Mouse (Mus musculus): ENCODE data around the gene Vhl.

Vhl gene

DNA sequence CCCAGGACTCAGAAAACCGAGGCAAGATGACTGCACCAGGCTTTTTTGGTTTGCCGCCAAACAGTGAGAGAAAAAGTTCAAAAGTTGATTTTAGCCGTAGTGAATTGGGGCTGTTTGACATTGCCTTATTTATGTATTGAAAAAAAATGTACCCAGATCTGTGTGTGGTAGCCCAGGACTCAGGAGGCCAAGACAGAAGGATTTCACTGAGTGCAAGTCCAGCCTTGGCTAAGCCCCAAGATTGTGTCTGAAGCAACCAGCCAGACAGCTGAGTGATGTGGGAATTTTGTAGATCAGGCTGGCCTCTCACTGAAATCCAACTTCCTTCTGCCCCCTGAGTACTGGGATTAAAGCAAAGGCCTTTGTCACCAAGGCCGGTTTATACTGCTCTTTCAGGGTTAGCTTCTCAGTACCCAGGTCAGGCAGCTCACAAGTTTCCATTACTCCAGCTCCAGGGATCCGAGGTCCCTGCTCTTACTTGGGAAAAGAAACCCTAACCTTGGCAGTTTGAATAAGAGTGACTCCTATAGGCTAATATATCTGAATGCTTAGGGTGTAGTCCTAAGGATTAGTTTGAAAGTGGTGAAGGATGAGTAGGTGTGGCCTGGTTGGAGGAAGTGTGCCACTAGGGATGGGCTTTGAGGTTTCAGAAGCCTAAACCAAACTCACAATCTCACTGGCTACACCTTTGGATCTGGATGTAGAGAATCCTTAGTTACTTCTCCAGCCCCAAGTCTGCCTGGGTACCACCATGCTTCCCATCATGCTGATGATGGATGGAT is 1.4 kb downstream of the Vhl start:
- no peak for DNase-seq (ENCODE audit: low spot score)

DNA sequence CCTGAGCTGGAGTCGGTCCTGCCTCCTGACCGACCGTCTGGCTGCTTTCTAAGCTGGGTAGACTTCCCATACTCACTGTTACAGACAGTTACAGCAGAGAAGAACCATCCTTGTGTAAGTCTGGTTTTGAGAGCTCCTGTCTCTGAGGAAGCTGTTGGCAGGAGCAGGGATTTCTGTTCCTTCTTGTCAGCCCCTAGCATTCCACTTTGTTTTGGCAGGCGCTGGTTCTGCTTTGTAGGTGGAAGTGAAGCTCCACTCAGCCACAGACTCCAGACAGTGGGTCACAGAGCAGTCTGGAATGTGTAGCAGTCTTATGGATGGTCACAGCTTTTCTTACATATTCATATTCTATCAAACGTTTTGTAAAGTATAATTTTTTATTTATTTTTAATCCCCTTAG is 6.6 kb downstream of the Vhl start:
- no peak for DNase-seq (ENCODE audit: low spot score)

DNA sequence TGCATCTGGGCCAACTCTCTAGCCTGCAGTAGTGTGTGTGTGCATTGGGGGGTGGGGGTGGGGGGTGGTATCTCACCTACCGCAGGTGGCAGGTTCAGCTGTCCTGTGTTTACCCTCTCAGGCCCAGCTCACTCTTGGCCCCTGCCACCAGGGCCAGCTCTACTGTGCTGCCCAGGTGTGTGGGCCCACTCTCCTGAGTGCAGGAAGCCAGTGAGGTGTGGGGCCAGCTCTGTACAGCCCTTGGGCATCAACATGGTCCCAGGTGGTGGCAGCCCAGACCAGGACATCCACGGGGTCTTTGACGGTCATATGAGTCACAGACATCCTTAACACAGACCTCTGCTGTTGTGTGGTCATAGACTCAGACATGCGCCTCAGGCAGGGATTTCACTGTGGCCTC is 9.1 kb downstream of the Vhl start:
- no peak for DNase-seq (ENCODE audit: low spot score)

DNA sequence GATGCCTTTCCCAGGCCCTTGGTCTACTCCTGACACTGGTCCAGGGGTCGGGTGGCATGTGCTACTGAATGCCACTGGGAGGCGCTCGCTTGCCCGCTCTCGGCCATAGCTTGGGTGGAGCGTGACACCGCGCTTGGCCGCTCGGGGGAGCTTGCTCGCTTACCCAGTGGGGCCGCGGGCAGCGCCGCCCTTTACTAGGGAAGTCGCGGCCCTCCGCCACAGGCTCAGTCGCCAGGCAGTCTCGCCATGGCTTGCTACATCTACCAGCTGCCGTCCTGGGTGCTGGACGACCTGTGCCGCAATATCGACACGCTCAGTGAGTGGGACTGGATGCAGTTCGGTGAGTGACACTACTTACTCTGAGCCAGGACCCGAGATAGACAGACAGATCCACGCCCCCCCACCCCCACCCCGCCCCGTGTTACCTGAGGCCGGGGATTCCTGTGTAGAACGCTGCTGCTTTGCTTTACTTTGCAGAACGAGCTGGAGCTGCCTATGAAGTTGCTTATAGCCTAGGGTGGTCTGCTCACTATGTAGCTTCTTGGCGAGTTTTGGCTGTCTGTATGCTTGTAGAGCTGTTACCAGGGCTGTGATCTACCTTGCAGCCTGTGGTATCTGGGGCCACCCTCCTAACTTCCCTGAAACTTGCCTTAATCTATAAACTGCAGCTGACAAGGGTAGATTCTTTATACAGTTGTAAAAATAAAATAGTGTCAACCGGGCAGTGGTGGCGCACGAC is 14.7 kb downstream of the Vhl start, which contains the start of gene Irak2:
Gene Irak2 (plus strand): TSS at position 166 of the 739 bp plus-strand sequence.
- DNase-seq (ENCODE audit: low spot score): peak; percentile 95

DNA sequence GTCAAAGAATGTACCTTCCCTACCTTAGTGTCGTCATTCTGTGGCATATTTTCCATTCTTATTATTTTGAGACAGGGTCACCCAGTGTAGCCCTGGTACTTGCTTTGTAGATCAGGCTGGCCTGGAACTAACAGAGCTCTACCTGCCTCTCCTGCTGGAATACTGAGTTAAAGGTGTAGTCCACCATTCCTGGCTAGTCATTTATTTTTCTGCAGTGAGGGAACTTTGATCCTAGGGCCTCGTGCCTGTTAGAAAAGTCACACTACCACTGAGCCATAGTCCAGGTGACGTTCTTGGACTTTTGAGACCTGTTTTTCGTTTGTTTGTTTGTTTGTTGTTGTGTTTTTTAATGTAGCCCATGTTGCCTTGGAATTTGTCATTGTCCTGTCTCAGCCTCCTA is 15.4 kb downstream of the Vhl start:
- DNase-seq (ENCODE audit: low spot score): no peak

DNA sequence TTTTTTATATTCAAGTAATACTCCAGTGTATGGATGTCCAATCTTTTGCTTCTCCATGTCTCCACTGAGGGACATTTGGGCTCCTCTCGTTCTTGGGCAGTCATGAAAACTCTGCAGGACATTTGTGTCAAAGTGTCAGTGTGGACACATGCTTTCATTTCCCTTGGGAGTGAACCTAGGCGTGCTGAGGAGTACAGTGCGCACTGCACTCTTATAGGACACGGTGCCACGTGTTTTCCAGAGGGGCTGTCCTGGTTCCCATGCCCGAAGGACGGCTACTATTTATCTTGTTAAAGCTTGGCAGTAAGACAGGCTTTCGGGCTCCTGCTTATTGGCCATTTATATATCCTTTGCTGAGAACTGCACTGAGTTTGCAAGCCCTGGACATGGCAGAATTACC is 18.8 kb downstream of the Vhl start:
- no peak for DNase-seq (ENCODE audit: low spot score)

DNA sequence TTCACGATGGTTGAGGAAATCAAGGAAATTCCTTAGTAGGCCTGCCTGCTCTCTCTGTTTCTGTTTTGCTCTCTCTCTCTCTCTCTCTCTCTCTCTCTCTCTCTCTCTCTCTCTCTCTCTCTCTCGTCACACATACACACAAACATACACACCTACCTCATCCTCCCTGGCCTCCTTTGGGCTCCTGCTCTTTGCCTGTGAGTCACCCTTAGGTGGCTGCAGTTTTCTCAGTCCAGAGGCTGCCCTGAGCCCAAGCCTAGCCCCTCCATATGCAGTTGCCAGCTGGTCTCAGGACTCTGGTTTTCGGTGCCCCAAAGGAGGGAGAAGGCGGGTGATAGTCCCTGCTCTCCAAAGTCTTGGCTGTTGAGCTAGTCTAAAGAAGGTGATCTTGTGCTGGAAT is 19.3 kb downstream of the Vhl start:
- no peak for DNase-seq (ENCODE audit: low spot score)

DNA sequence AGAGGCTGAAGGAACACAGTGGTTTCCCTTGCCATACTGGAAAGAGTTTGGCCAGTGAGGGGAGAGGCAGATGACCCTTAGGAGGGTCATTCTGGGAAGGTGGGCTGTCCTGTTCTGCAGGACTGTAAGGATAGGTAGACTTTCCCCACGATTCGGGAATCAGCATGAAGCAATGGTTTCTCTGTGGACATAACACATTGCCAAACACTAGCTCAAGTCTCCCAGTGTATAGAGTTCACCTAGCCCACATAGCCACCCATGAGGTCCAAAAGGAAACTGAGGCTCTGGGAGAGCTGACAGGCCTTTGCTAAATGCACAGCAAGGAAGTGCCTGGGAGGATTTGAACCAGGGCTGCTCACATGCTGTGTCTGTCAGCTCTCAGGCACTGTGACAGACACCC is 20.2 kb downstream of the Vhl start:
- DNase-seq (ENCODE audit: low spot score): no peak

DNA sequence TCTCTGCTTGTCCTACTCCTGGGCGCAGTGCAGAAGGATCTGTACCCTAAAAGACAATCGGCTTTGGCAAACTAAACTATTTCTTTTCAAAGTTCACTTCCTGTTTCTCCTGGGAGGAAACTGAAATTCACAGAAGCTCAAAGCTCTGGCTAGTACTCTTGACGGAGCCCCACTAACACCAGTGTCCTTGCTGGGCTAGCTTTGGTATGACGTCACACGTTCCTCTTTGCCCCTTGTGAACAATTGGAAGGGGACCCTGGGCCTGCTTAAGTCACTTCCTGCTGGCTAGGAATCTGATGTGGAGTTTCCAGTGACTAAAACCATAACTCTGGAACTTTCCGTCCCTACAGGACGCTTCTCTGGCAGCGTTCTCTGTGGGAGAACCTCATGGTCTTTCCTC is 21.0 kb downstream of the Vhl start:
- peak; percentile 87 for DNase-seq (ENCODE audit: low spot score)

DNA sequence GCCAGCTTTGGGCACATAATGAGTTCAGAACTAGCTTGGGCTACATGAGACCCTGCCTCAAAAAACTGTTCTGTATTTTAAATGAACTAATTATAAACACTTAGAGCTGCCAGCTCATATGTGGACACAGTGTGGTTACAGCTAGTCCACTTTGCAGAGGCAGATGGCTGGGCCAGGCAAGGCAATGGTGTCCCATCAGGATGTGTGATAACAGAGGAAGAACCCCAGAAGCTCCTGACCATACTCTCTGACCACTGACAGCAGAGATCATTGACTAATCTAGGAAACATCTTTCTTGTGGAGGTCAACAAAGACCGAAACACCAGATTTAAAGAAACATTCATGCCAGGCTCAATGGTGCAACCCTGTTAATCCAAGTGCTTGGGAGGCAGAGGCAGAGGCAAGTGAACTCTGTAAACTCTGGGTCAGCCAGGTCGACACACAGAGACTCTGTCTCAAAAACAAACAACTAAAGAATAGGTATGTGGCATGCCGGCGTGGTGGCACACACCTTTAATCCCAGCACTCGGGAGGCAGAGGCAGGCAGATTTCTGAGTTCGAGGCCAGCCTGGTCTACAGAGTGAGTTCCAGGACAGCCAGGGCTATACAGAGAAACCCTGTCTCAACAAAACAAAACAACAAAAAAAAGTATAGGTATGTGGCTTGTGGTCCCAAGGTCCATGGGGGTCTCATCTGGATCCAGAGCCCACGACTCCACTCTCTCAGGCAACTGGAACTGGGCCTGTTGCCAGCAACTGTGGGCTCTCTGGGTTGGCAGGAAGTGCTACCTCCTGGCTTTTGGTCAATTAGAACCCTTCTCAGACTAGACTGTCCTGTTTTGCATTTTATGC is 25.8 kb downstream of the Vhl start:
- no peak for DNase-seq (ENCODE audit: low spot score)

DNA sequence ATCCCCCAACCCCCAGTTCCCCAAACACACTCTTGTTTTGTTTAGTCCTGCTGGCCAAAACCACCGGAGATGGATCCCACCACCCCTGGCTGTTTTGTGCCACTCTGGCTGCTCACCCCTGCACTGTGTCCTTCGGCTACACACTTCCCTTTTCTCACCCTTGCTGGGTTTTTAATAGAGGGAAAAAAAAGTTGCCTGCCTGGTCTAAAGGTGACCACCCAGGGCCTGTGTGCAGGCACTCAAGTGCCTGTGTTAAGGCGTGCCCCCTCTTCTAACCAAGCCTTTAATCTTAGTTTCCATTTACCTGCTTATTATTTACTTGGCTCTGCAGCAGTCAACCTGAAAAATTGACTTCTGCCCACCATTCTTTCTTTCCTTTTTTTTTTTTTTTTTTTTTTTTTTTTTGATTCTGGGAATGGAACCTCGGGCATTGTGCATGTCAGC is 26.5 kb downstream of the Vhl start:
- no peak for DNase-seq (ENCODE audit: low spot score)

DNA sequence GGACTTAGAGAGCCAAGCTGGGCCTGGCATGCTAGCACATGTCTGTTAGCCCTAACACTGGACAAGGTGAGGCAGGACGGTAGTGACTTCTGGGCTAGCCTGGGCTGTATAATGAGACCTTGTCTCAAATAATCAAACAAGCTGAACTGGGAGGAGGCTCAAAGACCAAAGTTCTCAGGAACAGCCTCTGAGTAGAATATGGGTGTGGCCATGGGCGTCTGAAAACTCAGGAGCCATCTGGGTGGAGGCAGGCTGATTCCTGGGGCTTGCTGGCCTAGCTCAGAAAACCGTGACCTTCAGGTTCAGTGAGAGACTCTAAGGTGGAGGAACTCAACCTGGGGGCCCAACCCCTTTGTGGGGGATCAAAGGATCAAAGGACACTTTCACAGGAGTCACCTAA is 27.9 kb downstream of the Vhl start:
- DNase-seq (ENCODE audit: low spot score): no peak

DNA sequence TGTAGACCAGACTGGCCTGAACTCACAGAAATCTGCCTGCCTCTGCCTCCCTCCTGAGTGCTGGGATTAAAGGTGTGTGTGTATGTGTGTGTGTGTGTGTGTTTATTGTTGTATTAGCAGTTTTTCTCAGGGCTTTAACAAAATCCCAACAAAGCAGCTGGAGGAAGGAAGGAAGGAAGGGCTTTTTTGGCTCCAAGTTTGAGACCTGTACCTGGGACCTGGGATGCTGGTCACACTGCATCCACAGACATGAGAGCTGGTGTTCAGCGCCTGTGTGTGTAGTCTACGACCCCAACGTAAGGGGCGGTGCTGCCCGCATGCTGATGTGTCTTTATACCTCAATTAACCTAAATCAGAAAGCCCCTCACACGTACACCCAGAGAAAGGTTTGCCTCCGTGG is 29.8 kb downstream of the Vhl start:
- no peak for DNase-seq (ENCODE audit: low spot score)

DNA sequence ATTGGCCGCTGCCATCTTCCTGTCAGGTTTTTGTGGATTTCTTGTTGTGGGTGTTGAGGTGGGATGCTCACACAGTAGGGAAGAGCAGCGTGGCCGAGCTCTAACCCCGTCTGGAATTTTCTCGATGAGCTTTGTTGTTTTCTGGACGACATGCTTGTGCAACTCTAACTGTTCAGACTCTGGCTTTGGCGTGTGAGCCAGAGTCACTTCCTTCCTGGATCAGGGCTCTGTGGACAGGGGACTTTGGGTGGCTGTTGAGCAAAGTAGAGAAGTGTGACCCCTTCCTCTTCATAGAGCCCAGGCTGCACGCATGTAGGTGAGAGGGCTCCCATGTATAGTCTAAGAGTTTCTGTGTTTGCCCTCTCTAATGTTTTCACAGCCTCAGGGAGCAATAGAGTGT is 30.3 kb downstream of the Vhl start:
- DNase-seq (ENCODE audit: low spot score): peak; percentile 35

DNA sequence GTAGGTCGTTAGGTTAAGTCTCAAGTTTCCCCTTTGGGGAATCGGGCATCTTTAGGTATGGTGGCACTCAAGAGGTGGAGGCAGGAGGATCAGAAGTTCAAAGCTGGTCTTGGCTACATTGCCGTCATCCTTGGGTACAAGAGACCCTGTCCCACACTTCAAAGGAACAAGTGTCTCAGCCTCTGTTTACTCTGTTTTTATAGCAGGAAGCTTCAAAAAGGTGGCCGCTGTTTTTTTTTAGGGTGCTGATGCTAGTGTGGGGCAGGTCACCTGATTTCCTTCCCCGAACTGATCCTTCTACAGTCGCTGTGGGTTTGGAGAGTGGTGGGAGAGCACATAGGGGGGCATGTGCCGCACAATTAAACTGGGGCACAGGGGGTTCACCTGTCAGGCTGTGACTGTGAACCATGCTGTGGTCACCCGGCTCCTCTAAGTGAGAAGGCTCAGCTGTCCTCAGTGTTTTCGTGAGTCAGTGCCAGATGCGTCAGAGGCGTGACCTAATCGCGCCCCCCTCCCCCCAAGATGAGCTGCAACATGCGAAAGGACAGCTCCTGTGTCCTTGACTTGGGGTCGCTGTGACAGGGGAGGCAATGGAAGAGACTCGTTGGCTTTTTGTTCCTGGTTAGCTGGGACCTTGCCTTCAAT is 31.1 kb downstream of the Vhl start:
- DNase-seq (ENCODE audit: low spot score): peak; percentile 31

DNA sequence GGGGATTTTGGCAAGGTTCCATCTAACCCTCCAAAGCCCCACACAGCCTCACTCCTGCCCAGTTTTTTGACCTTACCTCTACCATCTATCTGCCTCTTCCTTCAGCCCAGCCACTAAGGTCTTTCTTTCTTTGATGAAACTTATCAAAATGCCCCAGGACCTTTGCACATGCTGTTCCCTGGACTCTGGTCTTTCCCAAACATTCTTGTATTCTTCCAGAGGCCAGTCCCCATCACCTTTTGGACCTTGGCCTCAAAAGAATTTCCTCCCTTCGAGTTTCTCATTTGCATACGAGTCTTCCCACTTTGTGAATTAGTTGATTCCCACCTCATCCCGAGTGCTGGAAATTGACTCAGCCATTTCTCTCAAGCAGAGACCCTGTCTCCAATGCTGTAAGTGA is 31.7 kb downstream of the Vhl start:
- no peak for DNase-seq (ENCODE audit: low spot score)

DNA sequence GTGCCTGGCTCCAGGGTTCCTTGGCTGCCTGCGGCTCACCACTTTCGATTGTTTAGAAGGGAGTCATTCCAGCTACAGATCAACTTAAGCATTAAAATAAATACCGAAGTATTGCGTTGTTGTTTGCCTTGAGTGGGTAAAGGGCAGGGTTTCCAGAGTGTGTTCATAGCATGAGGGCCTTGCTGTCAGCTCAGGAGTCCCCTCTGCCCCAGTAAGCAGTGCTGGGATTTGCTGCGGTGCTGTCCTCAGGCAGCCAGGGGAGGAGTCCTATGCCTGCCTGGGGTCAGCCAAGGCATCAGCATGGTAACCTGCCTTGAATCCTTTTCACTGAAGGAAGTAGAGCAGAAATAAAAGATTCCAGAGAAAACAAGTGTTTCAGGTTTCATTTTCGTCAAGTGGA is 33.1 kb downstream of the Vhl start:
- peak; percentile 84 for DNase-seq (ENCODE audit: low spot score)

DNA sequence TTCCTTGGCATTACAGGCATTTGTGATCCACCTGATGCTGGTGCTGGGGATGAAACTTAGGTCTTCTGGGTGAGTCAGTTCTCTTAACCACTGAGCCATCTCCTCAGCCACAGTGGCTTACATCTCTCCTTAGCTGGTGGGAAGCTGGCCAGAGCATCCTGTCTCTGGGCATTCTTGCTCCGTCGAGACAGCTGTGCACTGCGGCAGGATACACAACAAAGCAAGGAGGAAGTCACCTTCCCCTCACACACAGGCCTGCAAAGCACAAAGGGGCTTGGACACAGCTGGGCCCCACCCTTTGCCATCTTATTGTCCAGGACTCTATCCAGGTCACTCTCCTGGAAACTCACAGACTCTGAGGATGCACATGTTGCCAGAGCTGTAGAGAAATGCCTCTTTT is 34.5 kb downstream of the Vhl start:
- DNase-seq (ENCODE audit: low spot score): no peak

DNA sequence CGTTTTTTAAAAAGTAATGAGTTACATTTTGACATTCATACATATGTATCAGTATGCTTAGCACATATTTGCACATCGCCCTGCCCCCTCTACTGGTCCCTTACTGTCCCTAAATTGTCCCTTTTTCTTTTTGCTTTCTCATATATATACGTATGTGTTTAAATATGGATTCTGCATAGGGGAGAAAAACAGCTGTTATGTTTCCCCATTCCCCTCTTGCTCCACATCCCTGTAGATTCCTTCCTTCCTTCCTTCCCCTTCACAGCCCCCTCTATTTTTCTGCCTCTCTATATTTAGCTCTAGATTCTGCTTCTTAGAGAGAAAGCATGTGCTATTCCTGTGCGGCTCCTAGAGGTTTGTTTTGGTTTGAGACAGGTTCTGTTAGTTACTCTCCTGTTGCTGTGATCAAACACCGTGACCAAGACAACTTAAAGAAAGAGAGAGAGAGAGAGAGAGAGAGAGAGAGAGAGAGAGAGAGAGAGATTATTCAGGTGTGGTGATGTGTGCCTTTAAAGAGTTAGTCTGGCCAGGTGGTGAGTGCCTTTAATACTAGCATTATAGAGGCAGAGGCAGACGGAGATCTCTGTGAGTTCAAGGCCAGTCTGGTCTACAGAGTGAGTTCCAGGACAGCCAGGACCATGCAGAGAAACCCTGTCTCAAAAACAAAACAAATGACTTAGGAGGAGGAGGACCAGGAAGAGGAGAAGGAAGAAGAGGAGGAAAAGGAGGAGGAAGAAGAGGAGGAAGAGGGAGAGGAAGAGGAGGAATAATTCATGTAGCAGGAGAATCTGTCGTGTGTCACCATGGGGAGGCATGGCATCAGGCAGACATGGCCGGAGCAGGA is 36.1 kb downstream of the Vhl start:
- no peak for DNase-seq (ENCODE audit: low spot score)

DNA sequence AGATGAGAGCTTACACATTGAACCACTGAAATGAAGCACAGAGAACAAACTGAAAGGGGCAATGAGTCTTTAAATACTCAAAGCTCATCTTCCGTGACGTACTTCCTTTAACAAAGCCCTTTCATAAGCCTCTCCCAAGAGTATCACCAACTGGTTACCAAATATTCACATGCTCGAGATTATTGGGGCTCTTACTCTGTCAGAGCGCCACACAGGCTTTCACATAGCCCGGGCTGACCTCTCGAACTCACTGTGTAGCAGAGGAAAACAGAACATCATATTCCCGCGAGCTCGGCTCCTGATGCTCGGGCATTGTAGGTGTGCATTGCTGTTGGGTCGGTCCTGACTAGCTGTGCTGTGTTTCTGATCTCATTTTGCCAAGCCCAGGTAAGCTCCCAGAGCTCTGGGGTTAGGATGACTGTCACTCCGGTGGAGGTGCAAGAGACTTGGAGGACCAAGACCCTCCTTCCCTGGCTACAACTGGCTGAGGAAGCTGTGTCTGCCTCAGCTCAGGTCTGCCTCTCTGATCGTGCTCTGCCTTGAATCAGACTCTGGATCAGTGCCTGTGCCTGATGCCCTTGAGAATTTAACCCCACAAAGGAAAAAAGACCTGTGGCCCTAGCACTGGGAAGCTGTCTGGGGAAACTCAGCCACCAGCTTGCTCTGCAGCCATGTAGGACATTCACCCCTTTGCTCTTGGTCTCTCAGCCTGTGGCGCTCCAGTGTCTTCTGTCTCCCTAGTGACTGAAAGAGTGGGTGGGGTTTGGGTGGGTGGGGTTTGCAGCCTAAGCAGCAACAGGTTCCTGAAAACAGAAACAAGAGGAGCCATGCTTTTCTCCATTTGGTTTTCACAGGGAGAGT is 37.0 kb downstream of the Vhl start:
- peak; percentile 53 for DNase-seq (ENCODE audit: low spot score)

Measured in lung, postnatal 25 days (tissue).